Mouse (Mus musculus) kidney, postnatal 14 days (tissue): ENCODE measurements around the gene Pigk.

Experiments
- DNase-seq: peaks from one replicate; pipeline ENCODE4 v3.0.0; 2022; ENCODE audit warnings: mixed read lengths

Gene Pigk

GRCm38 (mm10) chr3:153016355-153016754 is 302.5 kb downstream of the Pigk start:
- no peak for DNase-seq

DNA sequence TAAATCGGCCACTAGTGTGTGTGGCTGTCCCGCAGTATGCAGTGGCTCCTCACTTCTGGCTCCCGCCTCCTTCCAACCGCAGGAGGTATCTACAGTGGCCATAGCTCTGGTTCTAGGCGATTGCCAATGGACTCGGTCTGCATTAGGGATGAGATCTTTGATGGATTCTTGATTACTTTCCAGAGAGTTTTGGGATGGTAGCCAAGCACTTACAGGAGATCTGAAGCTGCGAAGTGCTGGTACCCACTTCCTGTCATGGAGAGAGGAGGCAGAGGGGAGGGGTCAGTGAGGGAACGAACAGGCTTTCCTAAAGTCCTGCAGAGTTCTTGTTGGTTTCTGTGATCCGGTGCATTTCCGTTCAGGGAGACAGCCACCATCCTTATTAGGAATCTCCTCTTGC is 304.2 kb downstream of the Pigk start:
- DNase-seq = no peak

DNA sequence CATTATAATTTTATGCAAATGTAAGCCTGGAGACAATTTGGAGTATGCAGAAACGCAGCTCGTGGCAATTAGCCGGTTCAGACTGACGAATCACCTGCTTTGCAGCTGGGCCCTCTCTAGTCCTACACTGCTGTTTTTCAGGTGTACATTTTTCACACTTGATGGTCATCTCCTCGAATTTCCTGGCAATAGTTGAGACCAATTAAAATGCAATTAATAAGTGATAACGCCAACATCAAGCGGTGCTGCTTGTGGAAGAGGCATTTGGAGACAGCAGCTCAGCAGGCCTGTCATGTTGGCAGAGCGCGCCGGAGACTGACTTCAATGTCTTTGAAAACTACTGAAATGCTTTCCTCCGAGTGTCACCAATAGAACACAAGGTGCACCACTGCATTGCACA is 310.1 kb downstream of the Pigk start:
- DNase-seq = no peak
